Mouse (Mus musculus) small intestine, adult 2 months (tissue): ENCODE measurements around the gene Kif16b.

Source experiments
- CTCF ChIP-seq: fragments of 200-500 bp; IDR thresholded peaks from 2 replicates; pipeline ENCODE4 v1.5.1; 2012; ENCODE audit warnings: low read depth, mild to moderate bottlenecking, control low read depth, inconsistent platforms, low read length, moderate library complexity, mixed read lengths; ENCODE audit not compliant: insufficient replicate concordance, insufficient read length; ENCODE audit errors: extremely low read depth
- POLR2A ChIP-seq: fragments of 200-500 bp; IDR thresholded peaks from 2 replicates; pipeline ENCODE4 v1.6.1; 2012; ENCODE audit warnings: low read depth, mild to moderate bottlenecking, control low read depth, inconsistent platforms, low read length, moderate library complexity

- TF ChIP-seq CTCF: no peak
- no peak for TF ChIP-seq POLR2A
These were observed 232.9 kb downstream of the Kif16b start for GRCm38 (mm10) chr2:142668426-142668825.
